Mouse (Mus musculus) spleen, adult 2 months (tissue): ENCODE data around the gene Slc35b3.

Source experiments
- CTCF ChIP-seq: fragments of 200-500 bp; IDR thresholded peaks from 2 replicates; pipeline ENCODE4 v1.5.1; 2011; ENCODE audit warnings: mild to moderate bottlenecking, inconsistent platforms; ENCODE audit not compliant: insufficient read depth, insufficient read length, insufficient replicate concordance; ENCODE audit errors: extremely low read depth
- POLR2A ChIP-seq: fragments of 200-500 bp; IDR thresholded peaks from 2 replicates; pipeline ENCODE4 v1.6.1; 2011; ENCODE audit warnings: low read depth, low read length, inconsistent platforms

DNA sequence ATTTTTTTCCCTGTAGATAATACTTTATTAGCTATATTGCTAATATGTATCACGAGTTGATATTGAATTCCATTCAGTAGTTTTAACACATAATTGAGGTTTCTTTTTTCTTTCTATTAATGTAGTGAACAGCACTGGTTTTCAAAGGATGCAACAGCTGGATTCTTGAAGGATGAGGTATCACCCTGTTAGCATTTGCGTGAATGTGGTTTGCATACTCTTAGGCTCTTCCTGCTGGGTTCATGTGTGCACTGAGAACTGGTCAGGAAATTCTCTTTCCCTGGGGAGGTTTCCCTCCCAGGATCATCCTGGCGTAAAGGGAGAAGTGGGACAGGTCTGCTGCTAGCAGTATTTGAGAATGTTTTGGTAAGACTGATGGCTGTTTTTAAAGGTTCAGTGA is 38.0 kb downstream of the Slc35b3 start:
- TF ChIP-seq CTCF (no peak), POLR2A (no peak)
